Mouse (Mus musculus): ENCODE measurements around the gene Glb1. TPM values are rescaled to one million over a fixed set of nuclear protein-coding genes. Genes with fewer than 3 reads are reported as not detected.
"Not testable (repeated sequence)": the region's sequence is repeated elsewhere in the genome, so short reads cannot be mapped to it uniquely, and the experiment has no call there.

Gene Glb1
- total RNA-seq (2022): 10 to 100 TPM; 28.6 to 32.1 (median 29.6) TPM

- DNase-seq (ENCODE audit: low spot score in 2 of 2): peak; percentile 56 to 76
Observed at GRCm38 (mm10) chr9:114400949-114401684, at the start of gene Glb1, which contains the start of gene Tmppe. TSS of gene Glb1 (plus strand) at chr9:114401076. TSS of gene Tmppe (plus strand) at chr9:114401105.

DNA sequence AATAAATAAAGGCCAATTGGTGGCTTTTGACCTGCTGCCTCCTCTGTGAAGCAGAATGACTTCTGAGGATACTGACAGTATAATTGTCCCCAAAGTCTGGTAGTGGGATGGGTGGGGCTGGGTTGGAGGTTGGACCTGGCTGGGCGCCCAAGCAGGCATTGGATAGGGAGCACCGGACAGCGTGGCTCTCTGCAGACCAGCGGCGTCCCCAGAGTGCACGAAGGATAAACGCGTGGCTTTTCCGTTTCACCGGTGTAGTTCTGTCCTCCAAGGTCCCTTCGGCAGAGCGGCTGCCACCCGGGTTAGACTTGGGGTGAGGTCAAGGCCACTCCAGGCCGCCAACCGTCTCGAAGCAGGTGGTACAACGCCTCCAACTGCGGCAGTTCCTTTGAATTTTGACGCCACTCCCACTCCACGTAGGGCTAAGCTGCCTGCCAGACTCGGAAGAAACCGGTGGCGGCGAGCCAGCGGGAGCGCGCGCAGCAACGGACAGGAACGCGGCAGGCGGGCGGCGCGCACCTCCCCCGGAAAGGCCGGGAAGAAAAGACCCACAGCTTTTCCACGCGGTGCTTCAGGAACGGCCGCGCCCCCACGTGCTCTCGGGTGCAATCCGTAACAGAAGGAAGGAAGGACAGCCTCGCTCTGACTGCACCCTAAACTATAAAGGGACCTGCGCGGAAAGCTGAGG is 32.9 kb upstream of the Glb1 start:
- DNase-seq (ENCODE audit: low spot score in 2 of 2): peak; percentile 67 to 81

- no peak for DNase-seq (ENCODE audit: low spot score in 2 of 2)
Observed at GRCm38 (mm10) chr9:114368471-114368858, 32.4 kb upstream of the Glb1 start.

DNA sequence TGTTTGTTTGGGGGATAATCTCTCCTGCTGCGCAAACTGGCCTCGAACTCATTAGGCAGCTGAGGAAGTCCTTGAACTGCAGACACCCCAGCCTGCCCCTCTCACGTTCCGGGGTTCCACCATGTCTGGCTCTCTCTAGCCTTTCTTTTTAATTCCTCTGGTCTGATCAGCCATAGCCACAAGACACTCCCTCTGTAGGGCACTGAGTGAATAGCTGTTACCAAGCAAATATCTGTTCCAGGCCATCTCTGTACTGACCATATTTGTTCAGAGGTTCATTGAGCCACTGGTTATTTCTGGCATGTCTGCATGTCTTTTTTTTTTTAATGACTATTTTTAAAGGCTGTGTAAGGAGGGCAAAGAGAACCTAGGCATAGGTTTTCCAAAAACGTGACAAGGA is 31.5 kb upstream of the Glb1 start:
- DNase-seq (ENCODE audit: low spot score in 2 of 2): not testable (repeated sequence)

DNA sequence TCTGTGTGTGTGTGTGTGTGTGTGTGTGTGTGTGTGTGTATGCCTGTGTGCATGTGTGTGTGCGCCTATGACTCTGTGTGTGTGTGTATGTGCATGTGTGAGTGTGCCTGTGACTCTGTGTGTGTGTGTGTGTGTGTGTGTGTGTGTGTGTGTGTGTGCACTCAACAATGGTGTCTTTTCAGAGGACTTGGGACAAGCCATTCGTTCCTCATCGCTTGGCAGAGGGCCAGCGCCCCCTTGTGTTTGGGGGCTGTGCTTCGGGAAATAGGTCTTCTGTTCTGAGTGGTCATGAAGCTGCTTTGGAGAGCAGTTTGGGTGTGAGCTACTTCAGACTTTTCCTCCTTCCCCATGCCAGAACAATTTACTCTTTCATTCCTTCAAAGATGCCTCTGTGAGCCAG is 29.2 kb upstream of the Glb1 start:
- not testable (repeated sequence) for DNase-seq (ENCODE audit: low spot score in 2 of 2)

GRCm38 (mm10) chr9:114375276-114375962 is 25.5 kb upstream of the Glb1 start:
- DNase-seq (ENCODE audit: low spot score in 2 of 2): no peak

DNA sequence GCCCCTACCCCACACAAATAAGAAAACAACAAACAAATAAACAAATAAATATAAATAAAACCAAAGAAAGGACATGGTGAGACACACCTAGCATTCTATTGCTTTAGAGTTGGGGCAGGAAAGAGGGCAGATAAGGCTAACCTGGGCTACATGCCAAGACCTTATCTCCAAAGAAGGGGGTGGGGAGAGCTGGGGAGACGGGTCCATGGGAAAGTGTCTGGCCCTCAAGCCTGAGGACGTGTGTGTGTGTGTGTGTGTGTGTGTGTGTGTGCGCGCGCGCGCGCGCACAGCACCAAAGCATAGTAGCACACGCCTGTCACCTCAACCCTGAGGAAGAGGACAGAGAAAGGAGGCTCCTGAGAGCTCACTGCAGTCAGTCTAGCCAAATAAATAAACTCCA is 23.7 kb upstream of the Glb1 start:
- DNase-seq (ENCODE audit: low spot score in 2 of 2): no peak

GRCm38 (mm10) chr9:114379871-114380270 is 21.0 kb upstream of the Glb1 start:
- no peak for DNase-seq (ENCODE audit: low spot score in 2 of 2)

DNA sequence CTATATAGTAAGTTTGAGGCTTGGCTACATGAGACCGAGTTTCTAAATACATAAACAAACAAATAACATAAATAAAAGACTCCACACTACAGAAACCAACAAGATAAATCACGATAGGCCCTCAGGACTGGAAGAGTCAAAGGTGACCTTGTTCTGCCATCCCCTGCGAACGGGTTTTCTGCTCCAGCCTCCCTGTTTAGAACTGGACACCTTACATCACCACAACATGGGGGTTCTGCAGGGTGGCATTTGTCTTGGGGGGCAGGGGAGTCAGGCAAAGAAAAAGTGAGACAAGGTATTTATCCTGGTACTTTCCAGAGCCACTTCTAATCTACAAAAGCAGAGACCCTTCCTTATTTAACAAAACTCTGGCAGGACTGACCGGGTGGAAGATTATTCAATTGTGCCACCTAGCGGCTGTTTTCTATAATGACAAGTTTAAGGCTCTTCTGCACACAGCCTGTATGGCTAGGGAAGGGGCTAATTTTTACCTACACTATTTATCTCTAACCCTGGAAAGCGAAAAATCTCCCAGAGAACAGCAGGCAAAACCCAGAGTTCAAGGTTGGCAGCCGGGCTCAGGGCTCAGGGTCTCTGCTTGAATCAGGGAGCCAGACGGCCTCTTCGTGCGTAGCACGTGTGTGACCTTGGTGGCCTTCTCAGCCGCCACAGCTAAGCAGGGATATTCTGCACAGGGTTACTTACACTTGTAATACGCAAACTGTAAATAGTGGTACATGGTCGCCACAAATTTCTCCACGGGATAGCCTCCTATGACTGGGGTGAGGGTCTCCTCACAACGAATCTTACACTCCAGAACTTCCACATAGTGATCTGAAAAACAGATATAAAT is 19.8 kb upstream of the Glb1 start:
- no peak for DNase-seq (ENCODE audit: low spot score in 2 of 2)

GRCm38 (mm10) chr9:114382936-114383710 is 17.8 kb upstream of the Glb1 start:
- DNase-seq (ENCODE audit: low spot score in 2 of 2): no peak

DNA sequence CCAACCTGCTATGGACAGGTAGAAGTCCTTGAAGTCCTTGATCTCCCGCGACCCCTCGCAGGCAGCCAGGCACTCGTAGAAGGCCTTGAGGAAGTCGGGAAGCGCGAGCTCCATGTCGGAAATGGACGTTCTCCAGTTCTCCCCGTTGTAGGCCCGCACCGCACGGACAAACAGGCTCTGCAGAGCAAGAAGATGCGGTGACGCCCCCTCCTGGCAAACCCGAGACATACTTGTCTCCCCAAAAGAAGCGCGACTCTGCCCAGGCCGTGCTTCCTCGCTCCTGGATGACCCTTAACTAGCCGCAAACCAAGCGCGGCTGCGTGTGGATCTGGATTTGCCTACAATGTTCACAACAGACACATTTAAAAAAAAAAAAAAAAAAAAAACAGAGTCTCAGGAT is 16.2 kb upstream of the Glb1 start:
- no peak for DNase-seq (ENCODE audit: low spot score in 2 of 2)

DNA sequence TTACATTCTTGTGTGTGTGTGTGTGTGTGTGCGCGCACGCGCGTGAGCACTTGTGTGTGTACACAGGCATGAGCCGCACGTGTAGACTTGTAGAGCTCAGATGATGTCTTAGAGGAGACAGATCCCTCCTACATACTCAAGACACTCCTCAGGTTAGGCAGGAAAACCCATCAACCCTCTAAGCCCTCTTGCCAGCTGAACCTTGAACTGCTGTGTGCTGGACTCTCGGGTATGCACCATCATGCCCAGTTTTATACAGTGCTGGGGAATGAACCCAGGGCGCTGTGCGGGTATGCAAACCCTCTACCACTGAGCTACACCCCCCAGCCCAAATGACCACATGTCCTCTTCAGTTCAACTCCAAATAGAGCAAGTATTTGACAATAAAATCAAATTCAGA is 15.7 kb upstream of the Glb1 start:
- no peak for DNase-seq (ENCODE audit: low spot score in 2 of 2)

GRCm38 (mm10) chr9:114387086-114387485 is 13.8 kb upstream of the Glb1 start:
- no peak for DNase-seq (ENCODE audit: low spot score in 2 of 2)

DNA sequence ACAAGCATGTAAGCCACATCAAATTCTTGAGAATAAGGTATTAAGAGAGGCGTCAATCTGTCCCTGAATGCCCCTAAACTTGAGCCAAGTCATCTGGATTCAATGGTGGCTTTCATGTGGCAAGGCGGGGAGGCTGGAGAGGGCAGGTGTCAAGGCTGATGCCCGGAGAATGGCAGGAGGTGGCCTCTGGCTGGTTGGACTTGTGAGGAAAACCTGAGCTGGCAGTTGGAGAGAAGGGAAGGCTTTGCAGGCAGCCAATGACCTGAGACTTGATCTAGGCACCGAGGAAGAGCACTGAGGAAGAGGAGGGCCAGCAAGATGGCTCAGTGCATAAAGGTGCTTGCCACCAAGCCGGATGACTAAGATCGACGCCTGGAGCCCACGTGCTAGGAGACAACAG is 12.6 kb upstream of the Glb1 start:
- DNase-seq (ENCODE audit: low spot score in 2 of 2): no peak

GRCm38 (mm10) chr9:114388701-114389370 is 12.0 kb upstream of the Glb1 start:
- DNase-seq (ENCODE audit: low spot score in 2 of 2): no peak

DNA sequence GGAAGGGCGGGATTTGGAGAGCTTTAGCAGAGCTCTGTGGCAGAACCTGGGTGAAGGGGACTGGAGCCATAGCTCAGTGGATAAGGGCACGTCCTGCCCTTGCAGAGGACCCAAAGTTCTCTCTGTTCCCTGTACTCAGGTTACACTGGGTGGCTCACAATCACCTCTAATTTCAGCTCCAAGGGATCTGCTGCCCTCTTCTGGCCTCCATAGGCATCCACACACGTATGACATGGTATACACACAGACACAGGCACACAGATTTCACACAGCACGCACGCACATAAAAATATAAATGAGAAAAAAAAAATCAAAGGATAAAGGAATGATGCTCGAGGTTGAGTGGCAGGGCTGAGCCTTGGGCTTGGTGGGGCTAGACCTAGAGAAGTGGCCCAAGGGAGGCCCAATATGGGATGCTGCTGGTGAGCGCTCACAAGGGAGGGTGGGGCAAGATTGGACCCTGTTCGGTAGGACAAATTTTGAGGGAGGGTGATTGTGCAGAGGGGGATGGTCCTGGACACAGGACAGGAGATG is 11.4 kb upstream of the Glb1 start:
- DNase-seq (ENCODE audit: low spot score in 2 of 2): no peak

- DNase-seq (ENCODE audit: low spot score in 2 of 2): peak; percentile 21 to 34
Observed at GRCm38 (mm10) chr9:114389905-114390748, 10.7 kb upstream of the Glb1 start, which contains the start of gene Crtap. TSS of gene Crtap (minus strand) at chr9:114390675.

GRCm38 (mm10) chr9:114390749-114391075 is 10.2 kb upstream of the Glb1 start:
- DNase-seq (ENCODE audit: low spot score in 2 of 2): no peak

DNA sequence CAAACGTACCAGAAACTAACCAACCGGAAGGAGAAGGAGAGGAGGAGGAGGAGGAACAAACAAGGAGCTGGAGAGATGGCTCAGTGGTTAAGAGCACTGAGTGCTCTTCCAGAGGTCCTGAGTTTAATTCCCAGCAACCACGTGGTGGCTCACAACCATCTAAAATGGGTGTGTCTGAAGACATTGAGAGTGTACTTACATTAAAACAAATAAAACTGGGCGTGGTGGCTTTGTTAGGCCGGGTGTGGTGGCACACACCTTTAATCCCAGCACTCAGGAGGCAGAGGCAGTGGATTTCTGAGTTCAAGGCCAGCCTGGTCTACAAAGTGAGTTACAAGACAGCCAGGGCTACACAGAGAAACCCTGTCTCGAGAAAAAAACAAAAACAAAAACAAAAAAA is 6.7 kb upstream of the Glb1 start:
- DNase-seq (ENCODE audit: low spot score in 2 of 2): not testable (repeated sequence)
